Mouse (Mus musculus): ENCODE data around the gene Cdk5rap2. TPM values are rescaled to one million over a fixed set of nuclear protein-coding genes. Genes with fewer than 3 reads are reported as not detected.

Gene Cdk5rap2
- 75.7 TPM for polyA plus RNA-seq (2014; fragmentation: Illumina TruSeq; extraction: RNeasy Lipid Tissue Mini Kit (QIAGEN cat#74804); ENCODE audit: low read depth, low replicate concordance)

DNA sequence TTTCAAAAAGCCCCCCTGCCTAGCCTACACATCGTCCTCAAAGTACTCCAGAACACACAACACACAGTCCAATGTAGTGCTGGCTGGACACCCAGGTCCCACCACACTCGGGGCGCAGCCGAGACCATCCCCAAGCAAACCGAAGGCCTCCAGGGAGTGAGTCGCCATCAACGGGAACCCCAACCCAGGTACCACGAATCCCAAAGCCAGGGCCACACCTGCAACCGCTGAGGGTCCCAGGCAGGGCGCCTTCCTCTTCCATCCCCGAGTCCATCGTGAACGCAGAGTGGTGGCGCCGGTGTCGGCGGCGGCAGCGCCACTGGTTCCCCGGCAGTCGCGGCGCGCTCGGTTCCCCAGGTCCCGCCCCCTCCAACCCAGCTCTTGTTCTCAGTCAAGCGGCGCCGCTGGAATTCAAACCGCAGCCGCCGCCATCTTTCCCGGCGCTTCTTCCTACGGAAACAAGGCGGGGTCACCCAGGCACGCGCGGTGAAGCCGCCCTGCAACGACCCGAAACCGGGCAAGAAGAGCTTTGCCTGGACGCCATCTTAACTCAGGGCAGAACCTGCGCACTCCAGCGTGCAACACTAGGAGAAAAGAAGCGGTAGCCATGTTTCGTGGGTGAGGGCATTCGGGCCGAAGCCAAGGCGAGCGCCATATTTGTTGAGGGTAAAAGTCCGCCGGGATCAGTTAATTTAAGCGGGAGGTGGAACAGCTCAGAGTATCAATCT, at the start of gene Cdk5rap2:
TSS of gene Cdk5rap2 (minus strand) at position 450 of the 728 bp plus-strand sequence.

Other genes starting within 250 kb of the Cdk5rap2 start
- 14.2 TPM for gene Megf9, start 124.6 kb upstream of the Cdk5rap2 start, polyA plus RNA-seq (2014; fragmentation: Illumina TruSeq; extraction: RNeasy Lipid Tissue Mini Kit (QIAGEN cat#74804); ENCODE audit: low read depth, low replicate concordance)

Measured in testis, adult 10 weeks (tissue).